Mouse (Mus musculus) bone marrow, adult 2 months (tissue): Measurements from ENCODE around the gene Edf1.

Experiments
- CTCF ChIP-seq: fragments of 200-500 bp; IDR thresholded peaks from 2 replicates; pipeline ENCODE4 v1.5.1; 2011; ENCODE audit warnings: low read length, control low read depth; ENCODE audit not compliant: control insufficient read depth, insufficient read depth
- POLR2A ChIP-seq: fragments of 200-500 bp; IDR thresholded peaks from 2 replicates; pipeline ENCODE4 v1.6.1; 2011; ENCODE audit warnings: low read depth, mild to moderate bottlenecking, control low read depth, low read length, borderline replicate concordance; ENCODE audit not compliant: control insufficient read depth

GRCm38 (mm10) chr2:25574579-25575431 lies 17.2 kb downstream of the Edf1 start, which contains the start of the genes Mamdc4 and Phpt1:
- no peak for TF ChIP-seq CTCF
- TF ChIP-seq POLR2A, result peak; percentile 59; the same call in 1 of the 2 replicates
